Mouse (Mus musculus) lung, postnatal 14 days (tissue): ENCODE results near the gene Apom.
"Not testable (repeated sequence)": the region's sequence is repeated elsewhere in the genome, so short reads cannot be mapped to it uniquely, and the experiment has no call there.

Source experiments
- DNase-seq: peaks from one replicate; pipeline ENCODE4 v3.0.0; 2021

Apom gene

DNA sequence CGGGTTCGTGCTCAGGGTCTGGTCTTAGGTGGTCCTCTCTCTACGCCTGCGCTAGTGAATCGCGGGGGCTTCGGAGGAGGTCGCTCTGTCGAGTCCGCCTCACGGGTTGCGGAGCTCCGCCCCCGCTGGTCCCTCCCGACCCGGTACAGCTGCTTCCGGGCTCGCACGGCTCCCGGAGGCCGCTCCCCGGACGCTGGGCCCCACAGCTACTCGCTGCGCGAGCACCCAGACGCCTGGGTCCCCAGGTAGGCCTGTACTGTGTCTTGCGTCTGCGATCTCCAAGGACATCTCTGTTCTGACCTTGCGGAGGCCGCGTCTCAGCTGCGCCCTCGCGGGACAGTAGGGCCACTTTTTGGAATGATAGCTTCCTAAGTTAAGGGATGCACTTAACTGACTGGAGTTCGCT lies 5.6 kb downstream of the Apom start, which contains the start of gene D17H6S53E:
Gene D17H6S53E, plus strand, starts transcription at position 168 of the 406 bp plus-strand sequence.
- peak; percentile 78 for DNase-seq

- no peak for DNase-seq
Observed at GRCm38 (mm10) chr17:35125578-35125977, 6.3 kb downstream of the Apom start.

DNA sequence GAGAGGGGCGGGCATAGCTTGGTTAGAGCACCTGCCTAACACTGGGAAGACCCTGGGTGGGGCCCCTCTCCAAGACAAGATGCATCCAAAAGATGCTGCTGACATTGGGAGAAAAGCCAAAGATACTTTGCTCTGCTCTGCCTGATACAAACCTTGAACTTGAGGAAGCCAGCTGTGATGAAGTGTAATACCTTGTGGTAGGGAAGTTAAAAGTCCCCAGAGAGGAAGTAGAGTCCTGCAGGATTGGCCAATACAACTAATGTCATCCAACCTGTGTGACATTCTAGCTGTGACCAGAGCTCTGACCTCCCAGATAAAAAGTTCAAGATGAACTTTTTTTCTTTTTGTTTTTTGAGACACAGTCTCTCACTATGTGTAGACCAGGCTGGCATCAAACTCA lies 6.8 kb downstream of the Apom start:
- DNase-seq: no peak

DNA sequence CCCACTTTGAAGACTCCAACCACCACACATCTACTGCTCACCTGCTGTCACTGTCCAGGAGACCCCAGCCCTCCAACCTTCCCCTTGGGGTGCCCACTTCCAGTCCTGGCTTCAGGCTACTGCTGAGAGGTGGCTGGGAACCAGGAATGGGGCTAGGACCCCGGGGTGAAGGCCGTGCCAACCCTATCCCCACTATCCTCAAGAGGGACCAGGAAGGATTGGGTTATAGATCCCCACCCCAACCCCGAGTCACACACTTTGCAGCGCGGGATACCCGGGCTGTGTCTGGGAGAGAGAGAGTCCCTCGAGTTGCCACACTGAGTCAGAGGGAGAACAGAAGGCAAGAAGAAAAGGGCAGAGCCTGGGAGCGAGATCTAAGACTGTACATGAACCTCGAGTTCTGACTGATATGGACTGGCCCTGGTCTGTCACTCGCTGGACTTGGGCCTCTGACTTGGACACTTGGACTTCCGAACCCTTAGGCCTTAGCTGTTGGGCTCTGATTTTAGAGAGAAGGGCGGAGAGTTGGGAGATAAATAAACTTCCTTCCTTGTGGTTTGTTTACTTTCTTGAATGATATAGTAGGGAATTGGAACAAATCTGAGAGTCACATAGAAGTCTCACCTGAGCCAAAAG lies 7.5 kb downstream of the Apom start:
- DNase-seq: not testable (repeated sequence)

GRCm38 (mm10) chr17:35123287-35123686 lies 8.6 kb downstream of the Apom start:
- not testable (repeated sequence) for DNase-seq

- peak; percentile 51 for DNase-seq
Observed at GRCm38 (mm10) chr17:35121871-35122303, 10.0 kb downstream of the Apom start, which contains the start of gene Csnk2b. Gene Csnk2b (minus strand): TSS chr17:35122053.

GRCm38 (mm10) chr17:35121143-35121799 lies 10.6 kb downstream of the Apom start, which contains the start of gene Gpank1:
Gene Gpank1 (plus strand): TSS chr17:35121455.
- peak; percentile 97 for DNase-seq

GRCm38 (mm10) chr17:35120745-35121142 lies 11.1 kb downstream of the Apom start:
- peak; percentile 38 for DNase-seq

DNA sequence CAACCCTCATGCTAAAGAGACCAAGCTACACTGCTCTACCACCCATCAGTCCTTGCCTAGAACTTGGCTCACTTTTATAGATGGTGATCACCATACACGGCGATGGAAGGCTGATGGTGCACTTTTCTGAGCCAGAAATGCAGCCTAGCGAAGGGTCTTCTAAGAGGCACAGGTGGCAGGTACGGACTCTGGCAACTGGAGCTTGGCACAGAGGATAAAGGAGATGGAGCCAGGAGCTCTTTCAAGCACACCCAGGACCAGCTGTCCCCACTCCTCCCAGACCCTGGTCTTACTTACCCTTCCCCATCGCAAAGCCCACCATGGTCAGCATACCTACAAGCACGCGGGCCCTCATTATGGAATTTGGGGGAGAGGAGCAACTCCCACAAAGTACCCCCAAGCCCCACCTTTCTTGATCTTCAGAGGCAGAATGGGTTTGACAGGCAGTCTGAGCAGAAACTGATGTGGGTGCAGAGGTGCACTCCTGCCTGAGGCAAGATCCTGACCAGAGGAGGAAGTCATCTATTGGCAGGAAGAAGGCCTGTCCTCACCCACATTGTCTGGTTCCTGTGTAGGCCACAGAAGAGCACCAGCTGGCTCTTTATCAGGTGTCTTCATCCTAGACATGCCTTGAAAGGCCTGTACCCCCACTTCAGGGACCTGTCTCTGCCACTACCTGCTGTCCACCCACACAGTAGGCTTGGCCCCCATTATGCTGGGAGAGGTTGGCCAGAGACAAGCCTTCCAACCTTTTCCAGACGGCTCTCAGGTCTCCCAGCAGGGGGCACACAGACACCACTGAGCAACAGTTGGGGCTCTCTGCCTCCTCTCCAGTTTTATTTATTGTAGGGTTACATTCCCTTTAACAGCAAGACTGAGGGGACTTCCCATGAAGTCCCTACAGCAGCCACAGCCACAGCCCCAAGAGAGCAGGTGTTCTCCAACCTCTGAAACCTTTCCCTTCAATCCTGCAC lies 16.5 kb downstream of the Apom start, which contains the start of gene Ly6g5b:
Gene Ly6g5b, minus strand, starts transcription at position 383 of the 974 bp plus-strand sequence.
- DNase-seq: peak; percentile 35

- no peak for DNase-seq
Observed at GRCm38 (mm10) chr17:35111774-35112173, 20.1 kb downstream of the Apom start.

DNA sequence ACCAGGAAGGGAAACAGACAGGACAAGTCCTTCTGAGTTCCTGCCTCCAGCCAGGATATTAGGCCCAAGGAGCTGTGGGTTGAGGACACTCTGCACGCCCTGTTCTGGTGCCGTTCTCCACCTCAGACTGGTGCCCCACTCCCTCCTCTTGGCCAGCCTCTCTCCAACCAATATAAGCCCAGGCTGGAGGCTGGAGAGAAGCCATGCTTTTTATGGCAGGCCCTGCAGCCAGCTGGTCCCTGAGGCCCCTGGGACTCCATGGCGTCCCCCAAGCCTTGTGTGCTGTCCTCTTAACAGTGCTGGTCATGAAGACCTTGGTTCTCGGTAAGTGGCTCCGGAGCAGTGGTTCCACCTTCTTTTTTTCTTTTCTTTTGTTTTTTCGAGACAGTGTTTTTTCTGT lies 23.8 kb downstream of the Apom start, which contains the start of gene Ly6g5c:
Gene Ly6g5c, plus strand, starts transcription at position 183 of the 400 bp plus-strand sequence.
- DNase-seq: no peak

GRCm38 (mm10) chr17:35106522-35106921 lies 25.3 kb downstream of the Apom start:
- DNase-seq: no peak

- DNase-seq: peak; percentile 49
Observed at GRCm38 (mm10) chr17:35105740-35106389, 26.0 kb downstream of the Apom start.

DNA sequence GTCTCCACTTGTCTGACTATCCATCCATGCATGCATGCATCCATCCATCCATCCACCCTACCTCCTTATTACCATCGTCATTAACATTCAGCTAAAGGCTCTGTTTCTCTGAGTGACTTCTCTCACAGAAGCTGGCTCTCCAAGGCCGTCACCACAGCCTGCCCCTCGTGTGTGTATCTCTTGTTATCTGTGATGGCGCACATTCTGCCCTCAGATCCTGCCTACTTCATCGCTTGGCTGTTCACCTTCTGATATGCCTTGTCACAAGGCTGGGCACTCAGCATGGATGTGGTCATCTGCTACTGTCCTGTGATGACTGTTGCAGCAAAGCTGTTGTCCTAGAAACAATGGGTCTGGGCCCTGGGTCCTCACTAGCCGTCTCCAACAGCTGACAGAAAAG lies 27.1 kb downstream of the Apom start:
- DNase-seq: no peak

- no peak for DNase-seq
Observed at GRCm38 (mm10) chr17:35104079-35104478, 27.8 kb downstream of the Apom start.

DNA sequence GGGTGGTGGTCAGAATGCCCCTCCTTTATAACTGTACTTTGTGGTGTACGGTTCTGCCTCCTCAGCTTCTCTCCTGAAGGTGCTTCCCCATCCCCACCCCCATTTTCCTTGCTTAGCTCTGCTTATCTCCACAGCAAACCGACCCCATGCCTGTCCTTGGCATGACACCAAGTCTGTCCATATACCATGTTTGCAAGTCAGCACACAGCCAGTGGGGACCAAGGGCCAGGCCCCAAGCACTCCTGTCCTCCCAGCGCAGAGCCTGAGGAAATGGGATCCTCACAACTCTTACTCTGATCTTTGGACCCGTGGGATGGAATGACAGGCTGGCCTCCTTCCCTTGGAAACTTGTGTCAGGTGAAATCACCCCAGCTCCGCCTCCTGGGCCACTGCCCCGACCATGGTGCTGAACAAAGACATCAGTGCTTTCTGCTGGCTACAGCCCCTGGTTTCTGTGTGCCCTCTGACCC lies 28.6 kb downstream of the Apom start:
- DNase-seq: no peak

DNA sequence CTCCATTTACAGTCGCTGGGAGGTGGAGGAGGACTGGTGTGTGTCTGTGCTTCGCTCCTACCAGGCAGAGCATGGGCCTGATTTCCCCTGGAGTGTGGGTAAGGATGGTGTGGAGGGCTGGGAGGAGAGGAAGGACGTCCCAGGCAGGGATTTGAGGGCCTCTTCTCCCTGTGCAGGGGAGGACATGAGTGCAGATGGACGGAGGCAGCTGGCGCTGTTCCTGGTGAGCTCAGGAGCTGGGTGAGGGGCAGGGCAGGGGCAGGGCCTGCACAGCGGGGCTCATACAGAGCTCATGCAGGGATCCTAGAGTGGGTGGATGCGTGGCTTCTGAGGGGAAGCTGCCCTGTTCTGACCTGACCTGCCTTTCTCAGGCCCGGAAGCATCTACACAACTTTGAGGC lies 29.6 kb downstream of the Apom start:
- no peak for DNase-seq

- no peak for DNase-seq
Observed at GRCm38 (mm10) chr17:35101161-35101560, 30.7 kb downstream of the Apom start.

GRCm38 (mm10) chr17:35100196-35100765 lies 31.6 kb downstream of the Apom start:
- DNase-seq: no peak

GRCm38 (mm10) chr17:35097164-35097655 lies 34.6 kb downstream of the Apom start:
- peak; percentile 35 for DNase-seq

DNA sequence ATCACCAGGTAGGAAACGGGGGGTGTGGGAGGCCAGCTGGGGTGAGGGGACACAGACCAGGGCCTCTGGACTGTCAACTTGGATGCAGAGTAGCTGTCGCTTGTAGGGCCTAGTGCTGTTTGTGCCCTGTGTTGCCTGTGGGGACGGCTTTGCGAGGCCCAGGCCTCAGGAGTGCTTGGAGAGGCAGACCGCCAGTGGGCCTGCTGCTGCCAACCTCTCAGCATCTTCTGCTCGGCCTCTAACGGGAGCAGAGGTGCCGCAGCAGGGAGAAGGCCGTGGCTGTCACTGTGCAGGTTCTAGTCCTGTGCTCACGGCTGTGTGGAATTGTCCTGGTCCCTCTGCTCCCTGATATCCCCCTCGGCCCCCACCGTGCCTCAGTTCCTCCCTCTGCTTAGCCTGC lies 35.3 kb downstream of the Apom start:
- DNase-seq: no peak
